Mouse (Mus musculus) limb, embryonic 12.5 days (tissue): ENCODE results near the gene Ap2b1. TPM values are rescaled to one million over a fixed set of nuclear protein-coding genes. Genes with fewer than 3 reads are reported as not detected.
A peak's percentile ranks its signal among the peaks of the same experiment; 100 is the strongest.
"Not testable (repeated sequence)": the region's sequence is repeated elsewhere in the genome, so short reads cannot be mapped to it uniquely, and the experiment has no call there.

Experiments
- ATAC-seq: fragments of 200-750 bp; cut with Nextera tagmentation; 2 replicates; pipeline ENCODE4 v1.8.0; 2017; ENCODE audit warnings: low read depth, moderate TSS enrichment; ENCODE audit not compliant: insufficient number of reproducible peaks, insufficient read depth, low FRiP score, low TSS enrichment
- H3K27ac ChIP-seq: fragments of 300-500 bp; sonication (generic); 2 replicates; pipeline ENCODE4 v1.5.1; 2016; ENCODE audit warnings: mild to moderate bottlenecking, moderate library complexity
- H3K27me3 ChIP-seq: fragments of 300-500 bp; sonication (generic); 2 replicates; pipeline ENCODE4 v1.6.1; 2016; ENCODE audit warnings: mild to moderate bottlenecking, moderate library complexity
- H3K36me3 ChIP-seq: fragments of 300-500 bp; sonication (generic); 2 replicates; pipeline ENCODE4 v1.6.1; 2016; ENCODE audit warnings: mild to moderate bottlenecking, moderate library complexity
- H3K4me1 ChIP-seq: fragments of 300-500 bp; sonication (generic); replicated peaks from 2 replicates; pipeline ENCODE4 v1.6.1; 2016
- H3K4me2 ChIP-seq: fragments of 300-500 bp; sonication (generic); 2 replicates; pipeline ENCODE4 v1.6.1; 2016; ENCODE audit warnings: mild to moderate bottlenecking, moderate library complexity
- H3K4me3 ChIP-seq: fragments of 300-500 bp; sonication (generic); replicated peaks from 2 replicates; pipeline ENCODE4 v1.5.1; 2016; ENCODE audit warnings: mild to moderate bottlenecking
- H3K9ac ChIP-seq: fragments of 300-500 bp; sonication (generic); replicated peaks from 2 replicates; pipeline ENCODE4 v1.6.1; 2016; ENCODE audit warnings: mild to moderate bottlenecking, moderate library complexity
- H3K9me3 ChIP-seq: fragments of 300-500 bp; sonication (generic); 2 replicates; pipeline ENCODE4 v1.6.1; 2016; ENCODE audit warnings: mild to moderate bottlenecking, moderate library complexity
- WGBS: fragments of 180-500 bp; shearing (Covaris S2); methylation state at CpG from one replicate; pipeline ENCODE4 v1.1.7; 2016; 5-methylcytosine and 5-hydroxymethylcytosine counted together
- polyA plus RNA-seq: library from polyadenylated mRNA; unstranded; fragments of >200 nt; fragmentation: Nextera tagmentation; extraction: Ambion mirVana; gene quantifications from 2 replicates; pipeline ENCODE4 v1.2.1, GENCODE M21; 2016

Gene Ap2b1
- polyA plus RNA-seq, 1 experiment from 2014 or later: 56.1 TPM

DNA sequence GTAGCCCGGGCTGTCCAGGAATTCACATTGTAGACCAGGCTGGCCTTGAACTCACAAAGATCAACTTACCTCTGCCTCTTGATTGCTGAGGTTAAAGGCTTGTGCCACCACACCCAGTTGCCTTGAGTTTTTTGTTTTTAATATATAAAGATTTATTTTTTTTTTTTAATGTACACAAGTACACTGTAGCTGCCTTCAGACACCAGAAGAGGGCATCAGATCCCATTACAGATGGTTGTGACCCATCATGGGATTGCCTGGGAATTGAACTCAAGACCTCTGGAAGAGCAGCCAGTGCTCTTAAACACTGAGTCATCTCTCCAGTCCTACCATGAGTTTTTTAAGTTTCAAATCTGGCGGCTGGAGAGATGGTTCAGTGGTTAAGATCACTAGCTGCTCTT, 2.6 kb downstream of the Ap2b1 start:
- Histone ChIP-seq H3K4me2 (no peak overlapping the region), H3K4me1 (peaks cover 31% of the 10 kb centered on the region), H3K27me3 (no peaks in the 10 kb centered on the region), H3K9me3 (no peaks in the 10 kb centered on the region), H3K27ac (no peak overlapping the region), H3K9ac (no peak overlapping the region), H3K4me3 (no peak overlapping the region), H3K36me3 (peaks cover 8% of the 10 kb centered on the region)
- no peak for ATAC-seq
- WGBS: 63% methylated on average over 2 of the region's 2 CpGs

DNA sequence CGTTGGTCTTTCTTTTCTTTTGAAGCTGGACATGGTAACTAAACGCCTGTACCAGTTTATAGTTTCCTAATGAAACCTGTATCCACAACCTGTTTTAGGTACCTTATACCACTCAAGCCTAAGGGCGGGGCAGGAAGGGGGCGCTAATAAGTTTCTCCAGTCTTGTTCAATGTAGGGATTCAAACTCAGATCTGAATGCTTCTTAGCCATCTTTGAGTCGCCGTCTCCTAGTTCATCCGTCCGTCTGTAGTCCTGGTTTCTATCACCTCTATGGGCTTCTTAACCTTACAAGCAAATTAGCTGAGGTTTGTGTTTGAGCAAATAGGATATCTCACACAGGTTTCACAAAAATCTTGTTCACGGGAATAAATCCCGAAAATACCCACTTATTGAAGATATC, 3.3 kb downstream of the Ap2b1 start:
- H3K27ac ChIP-seq: peak overlapping the region; percentile 94
- peak overlapping the region; percentile 66 for H3K4me2 ChIP-seq
- peak overlapping the region; percentile 84 for H3K4me3 ChIP-seq
- H3K36me3 ChIP-seq: peaks cover 3% of the 10 kb centered on the region; the same call in 1 of the 2 replicates
- WGBS: 8% methylated on average over 10 of the region's 10 CpGs
- no peak for ATAC-seq
- H3K9ac ChIP-seq: peak overlapping the region; percentile 87; the same call in 1 of the 2 replicates
- no peaks in the 10 kb centered on the region for H3K9me3 ChIP-seq
- H3K27me3 ChIP-seq: no peaks in the 10 kb centered on the region
- H3K4me1 ChIP-seq: peaks cover 31% of the 10 kb centered on the region

- Histone ChIP-seq H3K9ac (peak within 1 kb of the TSS; percentile 87), H3K9me3 (no peaks in the 10 kb centered on the region)
- WGBS: under 1% methylated on average over 51 of the region's 51 CpGs
Observed at GRCm38 (mm10) chr11:83302526-83303251, 3.9 kb downstream of the Ap2b1 start, which contains the start of gene Pex12. Pex12 (minus strand) TSS chr11:83302586.

GRCm38 (mm10) chr11:83303751-83304150, 4.9 kb downstream of the Ap2b1 start:
- Histone ChIP-seq H3K4me1 (peaks cover 19% of the 10 kb centered on the region), H3K4me3 (peak overlapping the region; percentile 84), H3K9ac (no peak overlapping the region; the same call in 1 of the 2 replicates), H3K27ac (no peak overlapping the region), H3K9me3 (no peaks in the 10 kb centered on the region), H3K4me2 (peak overlapping the region; percentile 66), H3K36me3 (peaks cover 7% of the 10 kb centered on the region; the same call in 1 of the 2 replicates), H3K27me3 (no peaks in the 10 kb centered on the region)
- ATAC-seq: no peak
- 32% methylated on average over 5 of the region's 5 CpGs for WGBS

More at GRCm38 (mm10) chr11:83302526-83303251, 3.9 kb downstream of the Ap2b1 start, which contains the start of gene Pex12:
- peak; percentile 58; the same call in 1 of the 2 replicates for ATAC-seq
- no peaks in the 10 kb centered on the region for H3K36me3 ChIP-seq
- peak within 1 kb of the TSS; percentile 84 for H3K4me3 ChIP-seq
- peak within 1 kb of the TSS; percentile 66 for H3K4me2 ChIP-seq
- peak within 1 kb of the TSS; percentile 94 for H3K27ac ChIP-seq
- H3K4me1 ChIP-seq: peaks cover 26% of the 10 kb centered on the region
- H3K27me3 ChIP-seq: no peaks in the 10 kb centered on the region

GRCm38 (mm10) chr11:83304485-83304884, 5.7 kb downstream of the Ap2b1 start:
- Histone ChIP-seq H3K4me2 (peak overlapping the region; percentile 66; the same call in 1 of the 2 replicates), H3K36me3 (peaks cover 13% of the 10 kb centered on the region; the same call in 1 of the 2 replicates), H3K9ac (no peak overlapping the region), H3K4me3 (no peak overlapping the region), H3K27ac (no peak overlapping the region), H3K4me1 (peaks cover 19% of the 10 kb centered on the region), H3K27me3 (no peaks in the 10 kb centered on the region), H3K9me3 (no peaks in the 10 kb centered on the region)
- WGBS: 87% methylated on average over 2 of the region's 2 CpGs
- ATAC-seq: no peak

- no peak overlapping the region for H3K9ac ChIP-seq
- H3K4me1 ChIP-seq: peaks cover 19% of the 10 kb centered on the region
- 71% methylated on average over 4 of the region's 4 CpGs for WGBS
- ATAC-seq: no peak
- H3K36me3 ChIP-seq: peaks cover 19% of the 10 kb centered on the region; the same call in 1 of the 2 replicates
- no peaks in the 10 kb centered on the region for H3K27me3 ChIP-seq
- no peak overlapping the region for H3K27ac ChIP-seq
- H3K9me3 ChIP-seq: no peaks in the 10 kb centered on the region
- H3K4me3 ChIP-seq: no peak overlapping the region
- no peak overlapping the region for H3K4me2 ChIP-seq
Observed at GRCm38 (mm10) chr11:83306700-83307253, 8.0 kb downstream of the Ap2b1 start.

- Histone ChIP-seq H3K27ac (no peak overlapping the region), H3K4me3 (no peak overlapping the region), H3K9ac (no peak overlapping the region), H3K4me2 (no peak overlapping the region), H3K27me3 (no peaks in the 10 kb centered on the region), H3K36me3 (peaks cover 41% of the 10 kb centered on the region), H3K9me3 (no peaks in the 10 kb centered on the region), H3K4me1 (no peaks in the 10 kb centered on the region)
- ATAC-seq: no peak
- 78% methylated on average over 5 of the region's 5 CpGs for WGBS
Observed at GRCm38 (mm10) chr11:83312471-83312870, 13.6 kb downstream of the Ap2b1 start.

DNA sequence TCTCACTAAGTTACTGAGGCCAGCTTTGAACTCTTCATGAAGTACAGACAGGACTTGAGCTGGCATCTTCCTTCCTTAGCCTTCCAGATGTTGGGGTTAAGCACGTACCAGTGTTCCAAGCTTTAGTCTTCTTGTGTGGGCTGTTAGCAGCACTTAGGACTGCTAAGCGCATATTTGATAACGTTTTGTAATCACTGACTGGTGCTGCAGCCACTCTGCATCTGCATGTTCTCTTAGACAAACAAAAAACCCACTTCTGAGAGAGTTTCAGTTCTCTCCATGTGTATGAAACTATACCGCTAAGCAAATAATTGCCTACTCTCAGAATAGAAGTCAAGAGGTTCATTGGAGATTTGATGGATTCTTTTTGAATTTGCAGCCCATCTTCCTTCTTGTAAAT, 20.2 kb downstream of the Ap2b1 start:
- Histone ChIP-seq H3K27me3 (no peaks in the 10 kb centered on the region), H3K27ac (no peak overlapping the region), H3K9ac (no peak overlapping the region), H3K4me2 (no peak overlapping the region), H3K4me3 (no peak overlapping the region), H3K36me3 (peaks cover 71% of the 10 kb centered on the region), H3K4me1 (no peaks in the 10 kb centered on the region), H3K9me3 (no peaks in the 10 kb centered on the region)
- WGBS: 91% methylated on average over 4 of the region's 4 CpGs
- no peak for ATAC-seq

- not testable (repeated sequence) for H3K9ac ChIP-seq, H3K4me2 ChIP-seq, H3K4me1 ChIP-seq, H3K27me3 ChIP-seq, H3K27ac ChIP-seq, H3K9me3 ChIP-seq, ATAC-seq, H3K4me3 ChIP-seq
- WGBS: 94% methylated on average over 3 of the region's 3 CpGs
- peaks cover 76% of the 10 kb centered on the region for H3K36me3 ChIP-seq
Observed at GRCm38 (mm10) chr11:83326692-83327091, 27.9 kb downstream of the Ap2b1 start.

- peaks cover 69% of the 10 kb centered on the region for H3K36me3 ChIP-seq
Observed at GRCm38 (mm10) chr11:83327427-83327826, 28.6 kb downstream of the Ap2b1 start.

DNA sequence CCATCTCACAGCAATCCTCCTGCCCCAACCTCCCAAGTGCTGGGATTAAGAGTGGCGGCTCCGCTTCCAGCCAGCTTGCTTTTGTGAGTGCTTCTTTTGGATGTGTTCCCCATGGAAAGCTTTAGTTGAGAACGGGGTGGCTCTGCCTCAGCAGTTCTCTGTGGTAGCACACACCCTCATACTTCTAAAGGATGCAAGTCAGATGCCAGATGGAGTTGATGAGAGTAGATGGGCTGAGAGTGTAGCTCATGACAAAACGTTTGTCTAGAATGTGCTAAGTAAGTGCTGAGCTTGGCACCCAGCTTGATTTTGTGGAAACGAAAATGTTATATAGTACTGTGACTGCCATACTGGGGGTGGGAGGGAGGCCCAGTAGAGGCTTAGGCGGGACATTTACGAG, 37.0 kb downstream of the Ap2b1 start:
- ATAC-seq: no peak
- Histone ChIP-seq H3K9me3 (no peaks in the 10 kb centered on the region), H3K36me3 (peaks cover 73% of the 10 kb centered on the region), H3K4me1 (no peaks in the 10 kb centered on the region), H3K9ac (no peak overlapping the region), H3K4me3 (no peak overlapping the region), H3K27ac (no peak overlapping the region), H3K4me2 (no peak overlapping the region), H3K27me3 (no peaks in the 10 kb centered on the region)
- 92% methylated on average over 7 of the region's 7 CpGs for WGBS

More at GRCm38 (mm10) chr11:83327427-83327826, 28.6 kb downstream of the Ap2b1 start:
- Histone ChIP-seq H3K27me3 (no peaks in the 10 kb centered on the region), H3K4me2 (no peak overlapping the region), H3K4me1 (no peaks in the 10 kb centered on the region), H3K27ac (no peak overlapping the region), H3K9me3 (no peaks in the 10 kb centered on the region), H3K4me3 (no peak overlapping the region), H3K9ac (no peak overlapping the region)
- WGBS: 64% methylated on average over 3 of the region's 3 CpGs
- ATAC-seq: no peak
